Mouse (Mus musculus) G1E (cell line): ENCODE data around the gene Zfp866.

Experiments
- CTCF ChIP-seq: IDR thresholded peaks from 2 replicates; pipeline ENCODE4 v1.5.1; 2012; ENCODE audit warnings: low read depth, low read length, inconsistent platforms, mixed read lengths
- GATA1 ChIP-seq: IDR thresholded peaks from 2 replicates; pipeline ENCODE4 v1.6.1; 2012; ENCODE audit warnings: borderline replicate concordance, low read length, inconsistent platforms, mixed read lengths
- POLR2AphosphoS5 ChIP-seq: IDR thresholded peaks from 2 replicates; pipeline ENCODE4 v1.6.1; 2012; ENCODE audit warnings: low read depth, low read length, inconsistent platforms; ENCODE audit not compliant: insufficient replicate concordance
- TAL1 ChIP-seq: conservative IDR thresholded peaks from 2 replicates; pipeline ENCODE4 v1.6.1; 2012; ENCODE audit warnings: low read depth, low read length, inconsistent platforms, mixed read lengths

- TF ChIP-seq CTCF = no peak
- TF ChIP-seq POLR2AphosphoS5 = 0 out of 2 replicates have a peak, but pooled peaks have one; percentile 58
- no peak for TF ChIP-seq GATA1
- no peak for TF ChIP-seq TAL1
These were observed 18.0 kb upstream of the Zfp866 start for GRCm38 (mm10) chr8:69808864-69809403.
